Mouse (Mus musculus): Measurements from ENCODE around the gene Ddn. TPM values are rescaled to one million over a fixed set of nuclear protein-coding genes. Genes with fewer than 3 reads are reported as not detected.

The Ddn gene
- polyA plus RNA-seq, 1 experiment from 2014 or later = 0.54 TPM

Other genes starting within 250 kb of the Ddn start
- gene Ccnt1, start 238.6 kb downstream of the Ddn start, polyA plus RNA-seq (2016; fragmentation: Nextera tagmentation; extraction: Ambion mirVana) = 59.0 and 61.3 TPM in 2 replicates
- gene 4930415O20Rik, start 238.5 kb downstream of the Ddn start, polyA plus RNA-seq (2016; fragmentation: Nextera tagmentation; extraction: Ambion mirVana) = 0.43 TPM in 1 of 2 replicates, not detected in the other
- 11.8 and 12.1 TPM in 2 replicates for gene Adcy6, start 199.4 kb downstream of the Ddn start, polyA plus RNA-seq (2016; fragmentation: Nextera tagmentation; extraction: Ambion mirVana)
- 36.1 and 50.9 TPM in 2 replicates for gene Cacnb3, start 178.7 kb downstream of the Ddn start, polyA plus RNA-seq (2016; fragmentation: Nextera tagmentation; extraction: Ambion mirVana)
- 27.2 and 30.8 TPM in 2 replicates for gene Ddx23, start 146.6 kb downstream of the Ddn start, polyA plus RNA-seq (2016; fragmentation: Nextera tagmentation; extraction: Ambion mirVana)
- 7.1 and 9.8 TPM in 2 replicates for gene Rnd1, start 132.0 kb downstream of the Ddn start, polyA plus RNA-seq (2016; fragmentation: Nextera tagmentation; extraction: Ambion mirVana)
- gene Ccdc65, start 101.3 kb downstream of the Ddn start, polyA plus RNA-seq (2016; fragmentation: Nextera tagmentation; extraction: Ambion mirVana) = 1.3 and 1.5 TPM in 2 replicates
- 15.2 and 16.4 TPM in 2 replicates for gene Fkbp11, start 81.3 kb downstream of the Ddn start, polyA plus RNA-seq (2016; fragmentation: Nextera tagmentation; extraction: Ambion mirVana)
- 41.2 and 43.2 TPM in 2 replicates for gene Arf3, start 46.3 kb downstream of the Ddn start, polyA plus RNA-seq (2016; fragmentation: Nextera tagmentation; extraction: Ambion mirVana)
- gene Wnt10b, start 31.3 kb downstream of the Ddn start, polyA plus RNA-seq (2016; fragmentation: Nextera tagmentation; extraction: Ambion mirVana) = 0.14 and 0.24 TPM in 2 replicates
- 22.0 and 24.0 TPM in 2 replicates for gene Wnt1, start 19.6 kb downstream of the Ddn start, polyA plus RNA-seq (2016; fragmentation: Nextera tagmentation; extraction: Ambion mirVana)
- 90.4 and 94.9 TPM in 2 replicates for gene Prkag1, start 22.0 kb upstream of the Ddn start, polyA plus RNA-seq (2016; fragmentation: Nextera tagmentation; extraction: Ambion mirVana)
- 9.1 and 10.1 TPM in 2 replicates for gene Kmt2d, start 61.7 kb upstream of the Ddn start, polyA plus RNA-seq (2016; fragmentation: Nextera tagmentation; extraction: Ambion mirVana)
- gene Rhebl1, start 85.0 kb upstream of the Ddn start, polyA plus RNA-seq (2016; fragmentation: Nextera tagmentation; extraction: Ambion mirVana) = 19.3 and 23.9 TPM in 2 replicates
- 0.27 and 0.58 TPM in 2 replicates for gene Dhh, start 89.0 kb upstream of the Ddn start, polyA plus RNA-seq (2016; fragmentation: Nextera tagmentation; extraction: Ambion mirVana)
- 24.7 and 28.6 TPM in 2 replicates for gene Lmbr1l, start 108.7 kb upstream of the Ddn start, polyA plus RNA-seq (2016; fragmentation: Nextera tagmentation; extraction: Ambion mirVana)
- 2,448 and 2,588 TPM in 2 replicates for gene Tuba1b, start 125.1 kb upstream of the Ddn start, polyA plus RNA-seq (2016; fragmentation: Nextera tagmentation; extraction: Ambion mirVana)
- not detected in 2 replicates for gene Gm49450, start 144.1 kb upstream of the Ddn start, polyA plus RNA-seq (2016; fragmentation: Nextera tagmentation; extraction: Ambion mirVana)
- 4,467 and 6,520 TPM in 2 replicates for gene Tuba1a, start 144.2 kb upstream of the Ddn start, polyA plus RNA-seq (2016; fragmentation: Nextera tagmentation; extraction: Ambion mirVana)
- 118 and 129 TPM in 2 replicates for gene Tuba1c, start 220.4 kb upstream of the Ddn start, polyA plus RNA-seq (2016; fragmentation: Nextera tagmentation; extraction: Ambion mirVana)
- 3.3 and 4.2 TPM in 2 replicates for gene Prph, start 245.7 kb upstream of the Ddn start, polyA plus RNA-seq (2016; fragmentation: Nextera tagmentation; extraction: Ambion mirVana)